Mouse (Mus musculus): Measurements from ENCODE around the gene Rere.
A peak's percentile ranks its signal among the peaks of the same experiment; 100 is the strongest.

- TF ChIP-seq CTCF (IDR thresholded peaks at IDR 0.05; ENCODE audit: low read depth) = peak; percentile 59
- TF ChIP-seq EP300 (optimal IDR thresholded peaks at IDR 0.05) = no peak
Observed at GRCm38 (mm10) chr4:150283993-150284392, 2.5 kb downstream of the Rere start.
